Mouse (Mus musculus) midbrain, embryonic 14.5 days (tissue): ENCODE results near the gene Olfr1183. TPM values are rescaled to one million over a fixed set of nuclear protein-coding genes. Genes with fewer than 3 reads are reported as not detected.
"Not testable (repeated sequence)": the region's sequence is repeated elsewhere in the genome, so short reads cannot be mapped to it uniquely, and the experiment has no call there.

ENCODE experiments used
- ATAC-seq: fragments of 200-750 bp; cut with Nextera tagmentation; 2 replicates; pipeline ENCODE4 v1.8.0; 2017; ENCODE audit warnings: moderate number of reproducible peaks, moderate library complexity; ENCODE audit not compliant: low FRiP score, low TSS enrichment
- DNase-seq: peaks from one replicate; pipeline ENCODE4 v3.0.0-alpha.2; 2015
- H3K27ac ChIP-seq: fragments of 300-500 bp; sonication (generic); replicated peaks from 2 replicates; pipeline ENCODE4 v1.5.1; 2014; ENCODE audit warnings: mild to moderate bottlenecking, low read depth, low read length, moderate library complexity
- H3K27me3 ChIP-seq: fragments of 300-500 bp; sonication (generic); 2 replicates; pipeline ENCODE4 v1.6.1; 2014; ENCODE audit warnings: low read length, control low read depth, mixed read lengths; ENCODE audit not compliant: control insufficient read depth, insufficient read depth
- H3K36me3 ChIP-seq: fragments of 300-500 bp; sonication (generic); 2 replicates; pipeline ENCODE4 v1.6.1; 2014; ENCODE audit warnings: low read length, control low read depth; ENCODE audit not compliant: control insufficient read depth, insufficient read depth
- H3K4me1 ChIP-seq: fragments of 300-500 bp; sonication (generic); 2 replicates; pipeline ENCODE4 v1.6.1; 2014; ENCODE audit warnings: mild to moderate bottlenecking, antibody characterized with exemption, low read length, control low read depth; ENCODE audit not compliant: control insufficient read depth, insufficient read depth
- H3K4me2 ChIP-seq: fragments of 300-500 bp; sonication (generic); 2 replicates; pipeline ENCODE4 v1.6.1; 2014; ENCODE audit warnings: mild to moderate bottlenecking, low read length, moderate library complexity
- H3K4me3 ChIP-seq: fragments of 300-500 bp; sonication (generic); replicated peaks from 2 replicates; pipeline ENCODE4 v1.5.1; 2014; ENCODE audit warnings: low read depth, low read length
- H3K9ac ChIP-seq: fragments of 300-500 bp; sonication (generic); replicated peaks from 2 replicates; pipeline ENCODE4 v1.6.1; 2014; ENCODE audit warnings: mild to moderate bottlenecking, low read length, moderate library complexity
- H3K9me3 ChIP-seq: fragments of 300-500 bp; sonication (generic); 2 replicates; pipeline ENCODE4 v1.6.1; 2016; ENCODE audit warnings: low read length, control low read depth, mixed read lengths; ENCODE audit not compliant: control insufficient read depth
- WGBS: fragments of 180-500 bp; shearing (Covaris S2); extraction: QIAGEN DNeasy Blood & Tissue Kit; methylation state at CpG from one replicate; pipeline ENCODE4 v1.1.7; 2014; 5-methylcytosine and 5-hydroxymethylcytosine counted together
- polyA plus RNA-seq: library from polyadenylated mRNA; unstranded; fragments of >200 nt; fragmentation: Nextera tagmentation; extraction: Ambion mirVana; gene quantifications from 2 replicates; pipeline ENCODE4 v1.2.1, GENCODE M21; 2014

Olfr1183 gene
- polyA plus RNA-seq, result not detected in 2 replicates

GRCm38 (mm10) chr2:88454567-88454966, at the start of gene Olfr1183:
Olfr1183 (plus strand) TSS chr2:88454867.
- not testable (repeated sequence) for H3K4me3 ChIP-seq, H3K4me2 ChIP-seq, H3K4me1 ChIP-seq, H3K27me3 ChIP-seq, H3K27ac ChIP-seq, H3K36me3 ChIP-seq, H3K9me3 ChIP-seq, DNase-seq, ATAC-seq, H3K9ac ChIP-seq
- WGBS, result 95% methylated on average over 1 of the region's 1 CpGs

GRCm38 (mm10) chr2:88406353-88406752, 48.3 kb upstream of the Olfr1183 start, which contains the start of gene Olfr1179:
Olfr1179 (minus strand) TSS chr2:88406453.
- WGBS, result 90% methylated on average over 3 of the region's 3 CpGs
- Histone ChIP-seq H3K4me1 (no peaks in the 10 kb centered on the region), H3K36me3 (no peaks in the 10 kb centered on the region), H3K4me2 (no peak within 1 kb of the TSS), H3K9ac (no peak within 1 kb of the TSS), H3K4me3 (no peak within 1 kb of the TSS), H3K27ac (no peak within 1 kb of the TSS), H3K9me3 (no peaks in the 10 kb centered on the region), H3K27me3 (no peaks in the 10 kb centered on the region)
- DNase-seq, result no peak
- ATAC-seq, result no peak

DNA sequence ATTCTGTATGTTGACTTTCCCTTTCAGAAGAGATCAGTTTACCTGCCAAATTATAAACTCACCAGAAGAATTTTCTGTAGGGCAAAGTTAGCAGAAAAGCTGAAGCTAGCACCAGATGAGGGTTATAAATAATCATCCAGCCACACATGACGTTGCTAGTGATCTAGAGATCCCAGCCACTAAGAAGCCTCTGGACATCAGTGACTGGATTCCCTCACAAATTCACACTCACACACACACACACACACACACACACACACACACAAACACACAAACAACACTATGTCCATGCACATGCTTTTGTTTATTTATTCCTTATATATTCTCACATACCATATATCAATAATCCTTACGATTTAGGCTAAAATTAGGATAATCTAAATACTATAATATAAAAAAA, 35.6 kb upstream of the Olfr1183 start, which contains the start of gene Olfr1180:
Gene Olfr1180, minus strand, starts transcription at position 101 of the 400 bp plus-strand sequence.
- DNase-seq (no peak), ATAC-seq (no peak)
- no peak within 1 kb of the TSS for H3K4me3 ChIP-seq
- no peaks in the 10 kb centered on the region for H3K9me3 ChIP-seq
- no peak within 1 kb of the TSS for H3K9ac ChIP-seq
- 81% methylated on average over 2 of the region's 2 CpGs for WGBS
- no peak within 1 kb of the TSS for H3K27ac ChIP-seq
- no peaks in the 10 kb centered on the region for H3K27me3 ChIP-seq
- no peaks in the 10 kb centered on the region for H3K36me3 ChIP-seq
- no peak within 1 kb of the TSS for H3K4me2 ChIP-seq
- H3K4me1 ChIP-seq, result no peaks in the 10 kb centered on the region

GRCm38 (mm10) chr2:88426071-88426470, 28.6 kb upstream of the Olfr1183 start, which contains the start of gene Olfr1181:
Olfr1181 (minus strand) TSS chr2:88426171.
- DNase-seq (no peak), ATAC-seq (no peak)
- Histone ChIP-seq H3K4me1 (no peaks in the 10 kb centered on the region), H3K27ac (no peak within 1 kb of the TSS), H3K9ac (no peak within 1 kb of the TSS), H3K27me3 (no peaks in the 10 kb centered on the region), H3K4me3 (no peak within 1 kb of the TSS), H3K4me2 (no peak within 1 kb of the TSS), H3K36me3 (no peaks in the 10 kb centered on the region), H3K9me3 (no peaks in the 10 kb centered on the region)
- 98% methylated on average over 1 of the region's 1 CpGs for WGBS

- DNase-seq (no peak), ATAC-seq (no peak)
- Histone ChIP-seq H3K4me1 (no peaks in the 10 kb centered on the region), H3K27ac (no peak within 1 kb of the TSS), H3K36me3 (no peaks in the 10 kb centered on the region), H3K27me3 (no peaks in the 10 kb centered on the region), H3K4me2 (no peak within 1 kb of the TSS), H3K4me3 (no peak within 1 kb of the TSS), H3K9me3 (no peaks in the 10 kb centered on the region), H3K9ac (no peak within 1 kb of the TSS)
- 97% methylated on average over 1 of the region's 1 CpGs for WGBS
Measured at GRCm38 (mm10) chr2:88449031-88449430, 5.6 kb upstream of the Olfr1183 start, which contains the start of gene Gm13757. Gm13757 (minus strand) TSS chr2:88449131.

- no peak within 1 kb of the TSS for H3K4me3 ChIP-seq
- ATAC-seq (no peak), DNase-seq (no peak)
- no peak within 1 kb of the TSS for H3K27ac ChIP-seq
- no peak within 1 kb of the TSS for H3K4me2 ChIP-seq
- H3K4me1 ChIP-seq, result no peaks in the 10 kb centered on the region
- no peaks in the 10 kb centered on the region for H3K27me3 ChIP-seq
- WGBS, result 91% methylated on average over 2 of the region's 2 CpGs
- no peaks in the 10 kb centered on the region for H3K36me3 ChIP-seq
- H3K9me3 ChIP-seq, result no peaks in the 10 kb centered on the region
- H3K9ac ChIP-seq, result no peak within 1 kb of the TSS
Measured at GRCm38 (mm10) chr2:88483298-88483697, 28.6 kb downstream of the Olfr1183 start, which contains the start of gene Olfr1184. Olfr1184 (plus strand) TSS chr2:88483598.

GRCm38 (mm10) chr2:88493020-88493419, 38.4 kb downstream of the Olfr1183 start, which contains the start of gene Olfr1185-ps1:
Olfr1185-ps1 (plus strand) TSS chr2:88493320.
- WGBS, result 69% methylated on average over 2 of the region's 2 CpGs
- H3K27ac ChIP-seq, result no peak within 1 kb of the TSS
- DNase-seq (no peak), ATAC-seq (no peak)
- H3K27me3 ChIP-seq, result no peaks in the 10 kb centered on the region
- no peaks in the 10 kb centered on the region for H3K9me3 ChIP-seq
- H3K4me2 ChIP-seq, result no peak within 1 kb of the TSS
- no peaks in the 10 kb centered on the region for H3K36me3 ChIP-seq
- H3K9ac ChIP-seq, result no peak within 1 kb of the TSS
- no peak within 1 kb of the TSS for H3K4me3 ChIP-seq
- no peaks in the 10 kb centered on the region for H3K4me1 ChIP-seq

DNA sequence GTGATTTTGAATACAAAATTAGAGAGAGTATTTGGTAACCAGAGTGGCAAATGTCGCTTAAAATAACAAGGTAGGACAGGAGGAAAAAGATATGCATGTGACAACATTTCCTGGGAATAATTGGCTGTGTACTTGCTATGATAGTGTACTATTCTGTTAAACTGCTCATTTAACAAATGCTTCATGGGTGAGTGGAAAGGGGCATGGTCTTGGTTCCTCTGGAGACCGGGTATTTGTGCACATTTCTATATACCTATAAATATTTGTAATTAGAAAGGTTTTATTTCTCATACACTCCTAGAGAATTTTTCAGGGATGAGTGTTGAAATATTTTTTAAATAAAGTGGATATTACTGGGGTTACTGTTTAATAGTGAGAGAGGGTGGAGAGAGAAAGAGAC, 63.6 kb downstream of the Olfr1183 start, which contains the start of gene Olfr1186:
Gene Olfr1186, plus strand, starts transcription at position 301 of the 400 bp plus-strand sequence.
- no peaks in the 10 kb centered on the region for H3K27me3 ChIP-seq
- DNase-seq (no peak), ATAC-seq (no peak)
- no peak within 1 kb of the TSS for H3K9ac ChIP-seq
- H3K36me3 ChIP-seq, result no peaks in the 10 kb centered on the region
- H3K4me1 ChIP-seq, result no peaks in the 10 kb centered on the region
- H3K27ac ChIP-seq, result no peak within 1 kb of the TSS
- H3K9me3 ChIP-seq, result no peaks in the 10 kb centered on the region
- no peak within 1 kb of the TSS for H3K4me2 ChIP-seq
- H3K4me3 ChIP-seq, result no peak within 1 kb of the TSS
- 84% methylated on average over 2 of the region's 2 CpGs for WGBS
